ENCODE assay signal across 8 mouse cellular contexts in genomic region chr13:28947740-28948441, GRCm38 (mm10). TPM values are rescaled to one million over a fixed set of nuclear protein-coding genes. Genes with fewer than 3 reads are reported as not detected.
DNase-seq lines count a peak whose midpoint lies in the region; ATAC-seq and TF ChIP-seq lines count a peak whose summit lies in the region.

No protein-coding gene starts in this region.

- intact Hi-C loops in left cerebral cortex, postnatal 14 days (cut with DNase I) = loop anchor here (10.0 kb wide), 1 partner anchor 403 kb away; no protein-coding TSS in a partner anchor

- peak overlapping the region; percentile 3; the same call in 1 of the 2 replicates for H3K4me2 ChIP-seq in liver, embryonic 12.5 days
- H3K4me2 ChIP-seq in liver, postnatal 0 days (ENCODE audit: low read depth, low read length) = no peak overlapping the region
- peak overlapping the region; percentile 63 for H3K4me2 ChIP-seq in forebrain, embryonic 11.5 days (ENCODE audit: low read depth, low read length, severe bottlenecking)
- H3K4me2 ChIP-seq in limb, embryonic 12.5 days = peak overlapping the region; percentile 66
- H3K4me2 ChIP-seq in neural tube, embryonic 12.5 days (replicated peaks) = peak overlapping the region; percentile 67

- H3K4me3 ChIP-seq in liver, embryonic 12.5 days = no peak overlapping the region
- no peak overlapping the region for H3K4me3 ChIP-seq in liver, postnatal 0 days (ENCODE audit: low read depth, low read length)
- H3K4me3 ChIP-seq in forebrain, embryonic 11.5 days (ENCODE audit: low read depth, low read length) = peak overlapping the region; percentile 100
- peak overlapping the region; percentile 43 for H3K4me3 ChIP-seq in limb, embryonic 12.5 days (replicated peaks)
- H3K4me3 ChIP-seq in neural tube, embryonic 12.5 days = peak overlapping the region; percentile 37

- no peak overlapping the region for H3K9ac ChIP-seq in liver, embryonic 12.5 days
- no peak overlapping the region for H3K9ac ChIP-seq in liver, postnatal 0 days (replicated peaks)
- peak overlapping the region; percentile 13; the same call in 1 of the 2 replicates for H3K9ac ChIP-seq in forebrain, embryonic 11.5 days (ENCODE audit: low read length)
- peak overlapping the region; percentile 58 for H3K9ac ChIP-seq in limb, embryonic 12.5 days (replicated peaks)
- H3K9ac ChIP-seq in neural tube, embryonic 12.5 days = peak overlapping the region; percentile 59; the same call in 1 of the 2 replicates

- DNase-seq in liver, postnatal 0 days = no peak
- DNase-seq in forebrain, embryonic 11.5 days (ENCODE audit: low spot score) = peak; percentile 61
- no peak for DNase-seq in left cerebral cortex, postnatal 14 days (ENCODE audit: low spot score in 2 of 2)
- no peak for DNase-seq in gastrocnemius, adult 8-10 months (ENCODE audit: low spot score in 2 of 2)
- DNase-seq in left cerebral cortex, adult 11 months (ENCODE audit: low spot score) = no peak

- no peak for ATAC-seq in liver, embryonic 12.5 days
- no peak for ATAC-seq in liver, postnatal 0 days
- 0 out of 2 replicates have a peak, but pooled peaks have one; percentile 10 for ATAC-seq in forebrain, embryonic 11.5 days (replicated peaks; ENCODE audit: low FRiP score)
- no peak for ATAC-seq in limb, embryonic 12.5 days (ENCODE audit: insufficient number of reproducible peaks, insufficient read depth, low FRiP score, low TSS enrichment, low read depth)
- peak; percentile 13; the same call in 1 of the 2 replicates for ATAC-seq in neural tube, embryonic 12.5 days (ENCODE audit: low FRiP score, low read depth)

- no peak for TF ChIP-seq CTCF in liver, postnatal 0 days (IDR thresholded peaks at IDR 0.05; ENCODE audit: low read depth)

- H3K27ac ChIP-seq in liver, embryonic 12.5 days = no peak overlapping the region
- H3K27ac ChIP-seq in liver, postnatal 0 days (ENCODE audit: low read depth) = no peak overlapping the region
- peak overlapping the region; percentile 65; the same call in 1 of the 2 replicates for H3K27ac ChIP-seq in forebrain, embryonic 11.5 days (ENCODE audit: low read depth, low read length)
- H3K27ac ChIP-seq in limb, embryonic 12.5 days = peak overlapping the region; percentile 67; the same call in 1 of the 2 replicates
- peak overlapping the region; percentile 37 for H3K27ac ChIP-seq in neural tube, embryonic 12.5 days

- no peaks in the 10 kb centered on the region for H3K9me3 ChIP-seq in liver, embryonic 12.5 days (replicated peaks)
- no peaks in the 10 kb centered on the region for H3K9me3 ChIP-seq in liver, postnatal 0 days (ENCODE audit: low read length)
- no peaks in the 10 kb centered on the region; the same call in 1 of the 2 replicates for H3K9me3 ChIP-seq in forebrain, embryonic 11.5 days (ENCODE audit: control insufficient read depth, low read length)
- peaks cover 6% of the 10 kb centered on the region; the same call in 1 of the 2 replicates for H3K9me3 ChIP-seq in limb, embryonic 12.5 days
- no peaks in the 10 kb centered on the region for H3K9me3 ChIP-seq in neural tube, embryonic 12.5 days

- H3K27me3 ChIP-seq in liver, embryonic 12.5 days (replicated peaks) = peaks cover 36% of the 10 kb centered on the region
- peaks cover 33% of the 10 kb centered on the region for H3K27me3 ChIP-seq in liver, postnatal 0 days (ENCODE audit: insufficient read depth, low read length)
- H3K27me3 ChIP-seq in forebrain, embryonic 11.5 days (ENCODE audit: control insufficient read depth, insufficient read depth, low read length) = no peaks in the 10 kb centered on the region
- no peaks in the 10 kb centered on the region for H3K27me3 ChIP-seq in limb, embryonic 12.5 days
- no peaks in the 10 kb centered on the region for H3K27me3 ChIP-seq in neural tube, embryonic 12.5 days (replicated peaks)

- no peak for TF ChIP-seq EP300 in liver, postnatal 0 days (IDR thresholded peaks at IDR 0.05; ENCODE audit: low read depth)

- 58% methylated on average over 7 of the region's 7 CpGs for WGBS in liver, embryonic 12.5 days (ENCODE audit: insufficient replicate concordance)
- 61% methylated on average over 7 of the region's 7 CpGs for WGBS in liver, postnatal 0 days (ENCODE audit: insufficient replicate concordance)
- WGBS in forebrain, embryonic 11.5 days = 19% methylated on average over 7 of the region's 7 CpGs
- 19% methylated on average over 7 of the region's 7 CpGs for WGBS in limb, embryonic 12.5 days
- WGBS in neural tube, embryonic 12.5 days = 19% methylated on average over 7 of the region's 7 CpGs

- no peaks in the 10 kb centered on the region for H3K36me3 ChIP-seq in liver, embryonic 12.5 days
- H3K36me3 ChIP-seq in liver, postnatal 0 days (replicated peaks; ENCODE audit: insufficient read depth, low read length) = no peaks in the 10 kb centered on the region
- no peaks in the 10 kb centered on the region; the same call in 1 of the 2 replicates for H3K36me3 ChIP-seq in forebrain, embryonic 11.5 days (ENCODE audit: control insufficient read depth, insufficient read depth, low read length)
- H3K36me3 ChIP-seq in limb, embryonic 12.5 days = peaks cover 20% of the 10 kb centered on the region; the same call in 1 of the 2 replicates
- peaks cover 4% of the 10 kb centered on the region; the same call in 1 of the 2 replicates for H3K36me3 ChIP-seq in neural tube, embryonic 12.5 days

- peaks cover 32% of the 10 kb centered on the region for H3K4me1 ChIP-seq in liver, embryonic 12.5 days
- H3K4me1 ChIP-seq in liver, postnatal 0 days (ENCODE audit: insufficient read depth) = peaks cover 12% of the 10 kb centered on the region
- peaks cover 4% of the 10 kb centered on the region; the same call in 1 of the 2 replicates for H3K4me1 ChIP-seq in forebrain, embryonic 11.5 days (replicated peaks; ENCODE audit: control insufficient read depth, insufficient read depth, low read length)
- H3K4me1 ChIP-seq in limb, embryonic 12.5 days (replicated peaks) = peaks cover 11% of the 10 kb centered on the region
- peaks cover 20% of the 10 kb centered on the region for H3K4me1 ChIP-seq in neural tube, embryonic 12.5 days

RNA-seq across cellular contexts. Expression of gene Sox4, which starts 5.6 kb away (rescaled TPM):
- polyA plus RNA-seq in liver, embryonic 12.5 days (2016; fragmentation: Nextera tagmentation; extraction: Ambion mirVana) = 9.3 and 11.2 TPM in 2 replicates
- 3.6 and 4.1 TPM in 2 replicates for polyA plus RNA-seq in liver, postnatal 0 days (2015; fragmentation: Nextera tagmentation; extraction: Ambion mirVana)
- 150 and 171 TPM in 2 replicates for polyA plus RNA-seq in forebrain, embryonic 11.5 days (2014; fragmentation: Nextera tagmentation; extraction: Ambion mirVana)
- polyA plus RNA-seq in limb, embryonic 12.5 days (2016; fragmentation: Nextera tagmentation; extraction: Ambion mirVana) = 131 and 135 TPM in 2 replicates
- polyA plus RNA-seq in neural tube, embryonic 12.5 days (2016; fragmentation: Nextera tagmentation; extraction: Ambion mirVana) = 255 and 261 TPM in 2 replicates
- total RNA-seq in left cerebral cortex, postnatal 14 days (2021) = 10 to 100 TPM; 33.1 to 43.8 TPM
- total RNA-seq in gastrocnemius, adult 8-10 months (2022) = 1 to 10 TPM; 1.1 to 2.5 (median 1.6) TPM

Comparison
In these comparisons a context has a peak if more than half of its experiments do, and no peak if none do; other contexts are left out.
1. ATAC-seq: peak in forebrain, embryonic 11.5 days (single experiment) and neural tube, embryonic 12.5 days (single experiment); none in liver, embryonic 12.5 days (single experiment), liver, postnatal 0 days (single experiment) and limb, embryonic 12.5 days (single experiment).
2. H3K27ac ChIP-seq: peak in forebrain, embryonic 11.5 days (single experiment), limb, embryonic 12.5 days (single experiment) and neural tube, embryonic 12.5 days (single experiment); none in liver, embryonic 12.5 days (single experiment) and liver, postnatal 0 days (single experiment).
3. H3K4me3 ChIP-seq: peak in forebrain, embryonic 11.5 days (single experiment), limb, embryonic 12.5 days (single experiment) and neural tube, embryonic 12.5 days (single experiment); none in liver, embryonic 12.5 days (single experiment) and liver, postnatal 0 days (single experiment).
4. H3K9ac ChIP-seq: peak in forebrain, embryonic 11.5 days (single experiment), limb, embryonic 12.5 days (single experiment) and neural tube, embryonic 12.5 days (single experiment); none in liver, embryonic 12.5 days (single experiment) and liver, postnatal 0 days (single experiment).
5. RNA of gene Sox4, which starts 5.6 kb away (polyA plus RNA-seq): 255 to 261 TPM in neural tube, embryonic 12.5 days, 150 to 171 TPM in forebrain, embryonic 11.5 days and 131 to 135 TPM in limb, embryonic 12.5 days; 9.3 to 11.2 TPM in liver, embryonic 12.5 days and 3.6 to 4.1 TPM in liver, postnatal 0 days; every median in the first group is over 10 times any median in the second.